Mouse (Mus musculus): Measurements from ENCODE around the gene Foxj3.
"Not testable (repeated sequence)": the region's sequence is repeated elsewhere in the genome, so short reads cannot be mapped to it uniquely, and the experiment has no call there.

The Foxj3 gene

DNA sequence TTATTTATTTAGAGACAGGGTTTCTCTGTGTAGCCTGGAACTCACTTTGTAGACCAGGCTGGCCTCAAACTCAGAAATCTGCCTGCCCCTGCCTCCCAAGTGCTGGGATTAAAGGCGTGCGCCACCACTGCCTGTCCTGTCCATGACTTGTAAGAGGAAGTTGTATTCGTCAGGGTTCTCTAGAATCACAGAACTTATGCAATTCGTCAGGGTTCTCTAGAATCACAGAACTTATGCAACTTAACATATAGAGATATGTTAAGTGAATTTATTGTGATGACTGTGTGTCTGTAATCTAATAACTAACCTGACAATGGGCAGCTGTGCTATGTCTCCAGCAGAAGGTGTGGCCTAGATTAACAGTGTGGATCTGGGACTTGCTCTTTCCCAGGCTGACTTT is at the start of gene Foxj3:
TSS of gene Foxj3 (plus strand) at position 390 of the 400 bp plus-strand sequence.
- not testable (repeated sequence) for DNase-seq

DNA sequence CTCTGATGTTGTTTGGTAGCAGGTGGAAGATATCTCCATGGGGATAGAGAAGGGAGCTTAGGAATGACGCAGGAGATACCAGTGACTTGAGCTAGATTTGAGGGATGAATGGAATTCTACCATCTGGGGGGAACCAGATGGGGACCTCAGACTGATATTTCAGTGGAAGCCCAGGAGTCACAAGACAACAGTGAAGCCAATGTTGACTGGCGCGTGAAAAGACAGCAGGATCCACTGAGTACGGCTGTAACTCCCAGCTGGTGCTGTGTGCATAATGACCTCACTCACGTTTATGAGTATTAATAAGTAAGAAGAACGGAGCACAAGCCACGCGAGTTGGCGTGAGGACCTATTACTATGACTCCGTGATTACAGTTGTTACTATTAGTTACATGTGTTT is 47.1 kb upstream of the Foxj3 start:
- no peak for DNase-seq

DNA sequence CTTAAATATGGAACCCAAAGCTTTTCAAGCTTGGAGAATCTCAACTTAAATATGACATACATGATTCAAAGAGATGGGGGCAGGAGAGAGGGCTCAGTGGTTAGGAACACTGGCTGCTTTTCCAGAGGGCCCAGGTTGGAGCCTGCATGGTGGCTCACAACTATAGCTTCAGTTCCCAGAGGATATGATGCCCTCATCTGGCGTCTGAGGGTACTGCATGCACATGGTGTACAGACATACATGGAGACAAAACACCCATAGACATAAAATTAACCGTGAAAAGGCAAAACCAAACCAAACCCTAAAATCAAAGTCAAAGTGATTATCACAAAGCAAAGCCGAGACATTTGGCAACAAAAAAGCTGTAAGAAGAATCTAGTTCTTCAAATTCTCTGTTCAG is 46.0 kb upstream of the Foxj3 start:
- DNase-seq, result peak; percentile 26 to 35

DNA sequence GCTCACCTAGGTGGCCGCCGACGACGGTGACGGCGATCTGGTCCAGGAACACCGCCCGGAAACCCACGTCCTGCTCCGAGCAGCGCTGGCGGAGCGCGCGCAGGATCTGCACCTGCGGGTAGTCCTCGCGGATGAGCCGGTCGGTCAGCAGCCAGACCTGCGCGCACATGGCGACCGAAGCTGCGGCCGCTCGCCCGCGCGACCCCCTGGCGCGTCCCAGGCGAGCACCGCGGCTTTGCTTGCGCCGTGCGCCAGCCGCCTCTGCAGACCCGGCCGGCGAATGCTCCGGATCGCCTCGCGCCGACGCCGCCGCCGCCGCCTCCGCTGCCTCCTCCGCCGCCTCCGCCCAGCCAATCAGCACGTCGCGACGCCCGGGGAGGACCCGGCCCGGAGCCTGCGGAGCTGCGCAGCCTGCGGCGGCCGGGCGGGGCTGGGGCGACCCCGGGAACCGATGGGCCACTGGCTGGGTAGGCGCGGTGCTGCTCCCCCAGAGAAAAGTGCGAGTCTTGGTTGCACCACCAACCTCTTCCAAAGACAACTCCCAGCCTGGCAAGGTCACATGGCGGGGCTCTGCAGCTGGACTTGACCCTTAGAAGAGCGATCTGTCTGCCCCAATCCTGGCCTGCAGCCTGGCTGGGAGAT is 44.4 kb upstream of the Foxj3 start, which contains the start of gene Rimkla:
TSS of gene Rimkla (minus strand) at position 338 of the 642 bp plus-strand sequence.
- DNase-seq, result peak; percentile 73 to 78

DNA sequence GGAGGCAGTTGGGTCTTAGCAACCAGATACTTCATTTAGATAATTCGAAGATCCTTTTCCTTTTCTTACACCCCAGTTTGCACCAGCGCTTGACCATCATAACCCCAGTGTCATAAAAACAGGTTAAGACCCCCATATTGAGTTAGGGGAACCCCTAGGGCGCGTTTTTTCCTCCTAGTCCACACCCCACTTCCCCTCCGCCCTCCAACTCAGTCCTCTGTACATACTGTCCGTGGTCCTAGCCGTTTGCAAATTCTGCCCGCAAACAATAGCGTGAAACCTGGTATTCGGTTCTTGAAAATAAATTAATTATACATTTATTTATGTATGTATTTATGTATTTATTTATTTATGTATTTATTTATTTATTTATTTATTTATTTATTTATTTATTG is 43.9 kb upstream of the Foxj3 start:
- DNase-seq, result no peak

DNA sequence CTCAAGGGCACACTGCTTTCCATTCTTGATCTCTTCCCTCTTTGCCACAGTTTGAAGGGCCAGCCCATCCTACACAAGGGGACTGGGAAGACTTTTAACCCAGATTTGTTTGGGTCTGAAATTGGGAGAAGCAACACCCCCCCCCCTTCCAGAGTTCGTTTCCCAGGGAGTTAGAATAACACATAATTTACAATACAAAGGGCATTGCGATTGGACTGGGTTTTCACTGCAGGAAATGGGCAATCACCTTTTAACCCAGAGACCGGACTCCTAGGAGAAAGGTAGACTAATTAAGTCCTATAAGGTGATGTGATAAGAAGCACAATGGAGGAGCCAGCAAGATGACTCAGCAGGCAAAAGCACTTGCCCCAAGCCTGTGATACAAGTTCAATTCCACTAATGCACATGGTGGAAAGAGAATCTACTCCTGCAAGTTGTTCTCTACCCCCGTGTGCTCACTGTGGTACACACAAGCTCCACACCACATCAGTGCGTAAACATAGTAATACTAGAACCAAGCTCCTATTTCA is 38.4 kb upstream of the Foxj3 start:
- DNase-seq, result no peak

DNA sequence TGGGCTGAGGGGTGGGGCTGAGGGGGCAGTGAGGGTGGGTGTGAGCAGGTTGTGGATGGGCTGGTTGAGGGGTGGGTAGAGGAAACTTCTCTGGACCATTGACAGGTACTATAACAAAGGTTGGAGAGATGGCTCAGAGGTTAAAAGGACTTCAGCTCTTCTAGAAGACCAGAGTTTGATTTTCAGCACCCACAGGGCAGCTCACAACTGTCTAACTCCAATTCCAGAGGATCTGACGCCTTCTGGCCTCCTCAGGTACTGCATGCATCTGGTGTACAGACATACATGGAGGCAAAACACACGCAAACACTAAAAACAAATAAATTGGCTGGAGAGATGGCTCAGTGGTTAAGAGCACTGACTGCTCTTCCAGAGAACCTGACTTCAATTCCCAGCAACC is 25.2 kb upstream of the Foxj3 start:
- no peak for DNase-seq

DNA sequence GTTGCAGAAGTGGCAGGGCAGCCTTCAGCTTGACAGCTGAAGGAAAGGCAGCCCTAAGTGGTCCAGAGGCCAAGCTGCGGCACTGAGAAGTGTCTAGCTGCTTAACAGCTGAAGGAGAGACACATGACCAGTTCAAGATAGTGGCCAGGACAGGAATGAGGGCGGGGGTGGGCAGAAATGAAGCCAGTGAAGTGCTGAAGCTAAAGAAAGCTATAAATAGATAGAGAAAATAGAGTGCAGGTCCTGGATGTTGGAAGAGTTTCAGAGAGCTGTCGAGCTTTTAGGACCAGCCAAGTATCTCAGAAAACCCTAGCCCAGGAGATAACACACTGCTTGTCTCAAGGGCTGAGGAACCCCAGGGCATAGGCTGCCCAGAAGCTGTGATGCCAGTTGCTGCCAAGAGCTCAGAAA is 24.1 kb upstream of the Foxj3 start:
- DNase-seq, result no peak

DNA sequence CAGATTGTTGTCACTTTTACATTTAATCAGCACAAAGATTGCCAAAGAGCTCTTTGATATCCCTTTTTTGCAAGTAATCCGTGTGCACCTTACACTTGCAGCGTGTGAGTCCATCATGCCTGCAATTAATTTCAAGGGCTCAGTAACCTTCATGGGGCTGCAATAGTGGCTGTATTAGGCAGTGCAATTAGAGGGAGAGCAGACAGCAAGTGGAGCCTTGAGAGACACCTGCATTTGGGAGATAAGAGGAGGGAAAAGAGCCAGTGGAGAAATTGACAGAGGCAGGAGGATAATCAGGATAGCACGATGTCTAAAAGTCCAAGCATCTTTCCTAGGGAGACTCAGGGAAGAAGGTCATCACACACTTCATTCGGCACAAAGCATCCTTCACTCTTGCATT is 13.2 kb upstream of the Foxj3 start:
- no peak for DNase-seq

DNA sequence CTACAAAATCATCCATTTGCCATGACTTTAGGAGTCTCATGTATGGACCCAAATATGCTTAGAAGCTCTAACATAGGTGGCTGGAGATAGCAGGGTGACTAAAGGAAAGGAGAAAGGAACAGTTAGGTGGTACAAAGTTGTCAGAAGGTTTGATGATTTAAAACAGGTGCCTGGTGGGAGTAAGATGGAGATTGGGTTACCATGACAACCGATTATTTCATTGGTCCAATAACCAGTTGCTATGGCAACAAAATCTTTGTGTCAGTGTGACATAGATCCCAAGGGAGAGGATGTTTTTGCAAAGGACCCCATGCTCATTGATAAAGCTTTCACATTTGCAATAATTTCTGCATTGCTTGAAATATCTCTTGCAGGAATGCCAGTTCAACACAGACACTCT is 12.8 kb upstream of the Foxj3 start:
- no peak for DNase-seq

DNA sequence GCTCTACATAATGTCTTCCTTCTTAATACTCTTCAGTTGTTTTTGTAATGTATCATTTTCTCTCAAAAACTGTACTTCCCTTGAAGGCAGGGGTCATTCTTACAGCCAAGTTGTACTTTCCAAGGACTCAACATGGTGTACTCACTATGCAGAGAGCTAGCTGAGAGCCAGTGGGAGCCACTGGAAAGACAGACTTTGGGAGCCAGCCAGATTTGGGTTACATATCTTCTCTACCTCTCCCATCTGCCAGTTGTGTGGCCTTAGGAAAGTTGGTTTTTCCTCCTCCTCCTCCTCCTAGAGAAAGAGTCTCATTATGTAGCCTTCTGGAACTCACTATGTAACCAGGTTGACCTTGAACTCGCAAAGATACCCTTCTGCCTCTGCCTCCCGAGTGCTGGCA is 12.3 kb upstream of the Foxj3 start:
- no peak for DNase-seq

DNA sequence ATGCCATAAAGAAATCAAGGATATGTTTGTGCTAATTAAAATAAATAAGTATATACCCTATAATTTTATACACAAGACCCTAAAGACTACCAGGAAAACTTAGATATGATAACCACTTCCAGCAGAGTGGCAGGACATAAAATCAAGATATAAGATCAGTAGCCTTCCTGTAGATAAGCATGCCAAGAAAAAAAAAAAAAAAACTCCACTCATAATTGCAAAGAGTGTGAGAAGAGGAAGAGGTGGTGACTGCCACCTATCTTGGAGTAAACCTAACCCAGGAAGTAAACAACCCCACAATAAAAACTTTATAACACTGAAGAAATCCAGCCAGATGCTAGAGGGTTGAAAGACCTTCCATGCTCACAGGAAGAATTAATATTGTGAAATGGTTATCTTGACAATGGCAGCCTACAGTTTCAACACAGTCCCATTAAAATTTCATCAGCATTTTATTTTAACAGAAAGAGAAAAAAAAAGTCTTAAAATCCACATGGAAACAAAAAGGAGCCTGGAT is 10.4 kb upstream of the Foxj3 start:
- no peak for DNase-seq

DNA sequence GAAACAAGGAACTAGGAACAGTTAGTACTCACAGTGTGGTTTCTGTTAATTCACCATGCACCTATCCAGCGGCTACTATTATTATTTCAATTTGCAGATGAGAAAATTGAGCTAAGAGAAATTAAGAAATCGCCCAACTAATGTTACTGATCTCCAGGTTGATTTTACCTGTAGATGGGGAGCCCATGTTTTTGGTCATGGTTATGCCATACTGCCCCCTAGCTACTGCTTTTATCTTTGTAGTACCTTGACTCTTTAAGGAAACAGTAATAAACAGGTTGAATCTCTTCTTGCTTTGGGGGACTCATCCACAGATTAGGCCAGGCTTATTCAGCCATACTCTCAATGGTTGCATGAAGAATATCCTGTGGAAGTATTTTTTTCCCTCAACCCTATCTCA is 5.0 kb upstream of the Foxj3 start:
- no peak for DNase-seq

DNA sequence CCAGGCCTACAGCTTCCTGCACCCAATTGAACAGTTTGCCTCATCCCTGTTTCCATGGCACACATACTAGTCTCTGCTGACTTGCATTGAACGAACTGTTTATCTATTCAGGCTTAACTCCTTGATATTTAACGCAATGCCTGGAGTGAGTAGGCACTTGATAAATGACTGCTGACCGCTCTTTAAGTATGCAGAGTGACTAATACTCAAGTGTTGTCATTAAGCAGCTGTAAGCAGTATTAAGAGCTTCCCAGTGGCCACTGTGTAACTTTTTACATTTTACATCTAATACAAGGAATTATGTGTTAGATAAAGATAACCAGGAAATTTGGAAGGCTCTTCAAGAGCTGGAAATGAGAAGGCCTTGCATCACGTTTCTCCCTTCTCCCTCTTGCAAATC is 1.7 kb upstream of the Foxj3 start:
- no peak for DNase-seq

DNA sequence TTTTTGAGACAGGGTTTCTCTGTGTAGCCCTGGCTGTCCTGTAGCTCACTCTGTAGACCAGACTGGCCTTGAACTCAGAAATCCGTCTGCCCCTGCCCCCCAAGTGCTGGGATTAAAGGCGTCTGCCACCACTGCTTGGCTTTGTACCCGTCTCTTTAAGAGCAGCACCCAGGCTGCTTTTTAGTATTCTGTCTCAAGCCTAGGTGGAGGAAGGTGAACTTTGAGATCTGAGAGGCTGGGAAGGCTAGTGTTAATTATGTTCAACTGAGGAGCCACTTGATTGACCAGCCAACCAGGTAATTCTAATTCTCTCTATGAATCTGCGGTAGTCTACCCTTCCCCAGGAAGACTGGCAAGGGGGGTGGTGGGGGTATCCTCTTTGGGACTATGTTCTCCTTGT is 632 bp downstream of the Foxj3 start:
- no peak for DNase-seq

DNA sequence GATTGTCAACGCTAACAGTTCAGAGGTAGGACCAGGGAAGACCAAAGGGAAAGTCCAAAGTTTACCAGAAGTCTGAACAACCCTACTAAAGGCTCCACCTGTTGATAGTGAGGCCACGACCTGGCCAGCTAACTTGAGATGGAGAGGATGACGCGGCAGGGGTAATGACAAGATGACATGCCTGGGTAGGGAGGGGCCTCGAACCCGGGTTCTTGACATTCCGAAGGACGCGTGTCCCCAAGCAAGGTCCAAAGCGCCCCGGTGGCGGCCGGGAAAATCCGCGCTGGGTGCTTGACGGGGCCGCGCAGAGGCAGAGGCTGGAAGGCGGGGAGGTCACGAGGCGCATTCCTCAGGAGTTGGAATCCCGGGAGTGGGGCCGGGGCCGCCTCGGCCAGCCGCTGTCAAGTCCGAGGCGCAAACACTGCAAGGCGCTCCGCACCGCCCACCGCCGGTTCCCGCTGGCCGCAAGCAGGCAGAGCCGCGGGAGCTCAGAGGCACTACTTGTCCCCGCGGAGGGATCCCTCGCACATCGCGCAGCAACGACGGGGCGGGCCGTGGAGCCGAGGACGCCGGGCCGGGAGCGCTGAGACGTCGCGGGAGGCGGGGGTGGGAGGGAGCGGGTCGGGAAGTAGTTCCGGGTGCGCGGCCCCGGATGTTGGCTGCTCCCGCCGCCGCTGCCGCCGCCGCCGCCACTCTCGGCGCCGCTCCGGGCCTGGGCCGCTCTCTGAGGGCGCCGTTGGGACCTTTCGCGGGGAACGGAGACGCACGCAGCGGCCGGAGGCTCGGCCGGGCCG is 2.4 kb downstream of the Foxj3 start, which contains the start of gene Frg2f1:
TSS of gene Frg2f1 (minus strand) at position 499 of the 794 bp plus-strand sequence.
- DNase-seq, result peak; percentile 92 to 93

DNA sequence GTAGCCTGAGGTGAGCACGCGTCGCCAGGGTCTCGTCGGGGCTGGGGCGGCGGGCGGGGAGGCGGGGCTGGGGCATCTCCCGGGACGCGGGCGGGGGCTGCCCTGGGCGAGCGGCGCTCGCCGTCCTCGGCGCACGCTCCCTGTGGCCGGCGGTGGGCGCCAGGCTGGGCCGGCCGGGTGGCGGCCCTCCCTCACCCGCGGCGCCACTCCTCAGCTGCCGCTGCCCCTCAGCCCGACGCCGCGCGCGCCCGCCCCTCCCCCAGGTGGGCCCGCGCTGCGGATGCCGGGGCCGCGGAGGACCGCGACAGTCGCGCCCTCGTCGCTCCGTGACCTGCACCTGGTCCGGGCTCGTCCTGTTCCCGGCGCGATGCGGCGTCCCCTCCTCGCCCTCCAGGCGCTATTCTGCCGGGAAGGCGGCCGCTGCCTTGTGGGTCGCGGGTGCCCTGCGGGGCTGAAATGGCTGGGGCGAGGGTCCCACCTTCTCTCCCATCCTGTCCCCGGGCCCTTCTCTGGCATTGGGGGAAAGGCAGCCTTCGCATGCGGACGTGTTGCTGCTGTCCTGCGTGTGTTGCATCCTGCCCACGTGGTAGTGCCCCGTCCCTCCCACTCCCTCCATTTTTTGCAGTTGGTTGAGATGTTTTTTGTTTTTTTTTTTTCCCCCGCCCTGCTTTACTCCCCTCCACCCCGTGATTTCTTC is 3.2 kb downstream of the Foxj3 start:
- DNase-seq, result peak; percentile 62 to 79

DNA sequence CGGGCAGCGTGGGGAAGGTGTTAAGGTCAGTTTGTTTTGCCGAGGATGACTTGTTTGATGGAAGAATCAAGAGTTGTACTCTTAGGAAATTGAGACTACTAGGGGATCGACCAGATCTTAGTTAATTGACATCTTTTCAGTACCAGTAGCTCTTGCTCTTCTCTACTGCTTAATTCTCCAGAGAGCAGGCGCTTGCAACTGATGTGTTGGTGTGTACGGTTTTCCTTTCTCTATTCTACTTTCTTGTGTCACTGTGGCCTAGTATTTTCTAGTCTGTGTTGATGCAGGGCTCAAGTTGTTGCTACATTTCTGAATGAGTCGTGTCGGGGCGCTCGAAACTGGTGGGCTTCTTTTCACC is 3.7 kb downstream of the Foxj3 start:
- DNase-seq, result no peak

DNA sequence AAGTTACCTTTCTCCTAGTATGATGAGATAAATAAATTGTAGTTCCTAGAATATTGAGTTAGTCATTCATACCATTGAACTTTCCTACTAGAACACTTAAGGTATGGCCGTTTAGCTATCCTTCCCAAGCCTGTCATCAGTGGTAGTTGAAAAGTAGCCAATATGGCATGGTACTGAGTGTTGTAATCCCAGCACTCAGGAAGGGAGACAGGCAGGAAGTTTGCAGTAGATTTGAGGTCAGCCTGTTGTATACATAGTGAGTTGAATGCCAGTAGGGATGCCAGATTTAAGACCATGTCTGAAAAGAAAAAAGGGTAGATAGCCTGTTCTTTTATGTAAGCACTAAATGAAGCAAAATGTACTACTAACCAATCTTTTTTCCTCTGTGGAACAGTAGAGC is 14.1 kb downstream of the Foxj3 start:
- no peak for DNase-seq

DNA sequence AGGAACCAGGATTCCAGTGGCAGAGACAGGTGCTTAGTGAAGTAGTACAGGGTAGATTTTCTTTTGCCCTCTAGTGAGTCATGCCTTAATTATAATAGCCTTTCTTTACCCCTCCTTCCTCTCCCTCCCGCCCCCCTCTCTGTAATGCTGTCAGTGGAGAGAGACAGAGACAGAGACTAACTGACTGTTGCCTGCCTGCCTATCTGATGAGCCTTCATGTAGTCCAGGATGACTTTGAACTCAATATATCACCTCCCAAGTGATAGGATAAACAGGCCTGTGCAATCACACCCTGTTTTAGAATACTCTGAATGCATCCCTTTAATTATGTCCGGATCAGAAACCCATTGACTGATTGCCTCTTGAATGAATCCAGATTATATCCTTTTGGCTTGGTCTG is 18.7 kb downstream of the Foxj3 start:
- no peak for DNase-seq

DNA sequence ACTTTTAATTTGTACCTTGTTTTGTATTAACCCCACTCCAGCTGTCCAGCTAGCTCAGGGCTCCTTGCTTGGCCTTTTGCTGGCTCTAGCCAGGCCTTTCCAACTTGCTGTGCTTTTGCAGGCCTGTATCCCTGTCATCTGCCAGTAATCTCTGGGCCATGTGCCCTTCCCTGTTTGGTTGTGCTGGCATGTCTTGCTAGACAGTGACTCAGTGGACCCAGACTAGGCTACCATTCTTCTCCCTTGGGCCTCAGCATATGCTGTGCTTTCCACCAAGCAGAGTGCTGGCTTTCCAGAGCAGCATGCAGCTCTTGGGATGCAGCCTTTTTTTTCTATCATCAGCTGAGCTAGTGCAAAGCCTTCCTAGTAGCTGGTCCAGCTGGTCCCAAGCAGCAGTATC is 26.3 kb downstream of the Foxj3 start:
- DNase-seq, result no peak

DNA sequence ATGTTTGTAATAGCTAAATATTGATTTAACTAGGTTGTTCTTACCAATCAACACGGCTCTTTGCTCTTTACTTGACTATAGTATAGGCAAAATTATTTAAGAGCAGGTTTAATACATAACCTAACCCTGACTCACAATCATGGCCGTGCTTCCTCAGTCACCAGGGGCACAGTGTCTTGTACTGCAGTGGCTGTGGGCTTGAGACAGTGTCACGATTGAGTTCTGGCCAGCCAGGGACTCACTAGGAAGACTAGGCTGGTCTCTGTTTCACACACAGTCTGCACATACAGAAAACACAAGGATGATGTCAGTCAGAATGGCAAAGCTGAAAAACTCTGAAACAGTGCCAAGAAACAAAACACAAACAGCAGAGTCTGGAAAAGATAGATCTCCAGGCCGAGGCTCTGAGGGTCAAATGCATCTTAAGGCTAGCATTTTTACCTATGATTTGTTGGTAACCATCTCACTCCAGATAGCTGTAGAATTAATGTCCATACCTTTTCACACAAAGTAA is 29.6 kb downstream of the Foxj3 start:
- DNase-seq, result no peak

DNA sequence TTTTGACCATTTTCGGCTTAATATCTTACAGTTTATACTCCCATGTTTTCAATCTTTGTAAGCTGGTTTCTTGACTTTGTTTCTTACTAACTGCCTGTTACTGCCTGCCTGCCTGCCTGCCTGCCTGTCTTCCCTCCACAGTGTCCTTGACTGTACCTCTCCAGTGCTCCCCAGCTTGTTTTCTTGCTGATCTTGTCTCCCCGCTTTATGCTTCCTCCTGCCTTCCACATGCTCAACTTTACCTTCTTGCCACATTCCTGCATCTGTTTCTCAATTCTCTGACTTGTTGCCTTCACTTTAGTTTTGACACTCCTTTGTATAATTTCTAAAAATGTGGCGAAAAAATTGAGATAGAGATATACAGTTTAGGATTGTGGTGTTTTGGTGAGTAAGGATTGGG is 35.9 kb downstream of the Foxj3 start:
- DNase-seq, result no peak

All from thymus, postnatal 36 days (tissue).